Mouse (Mus musculus): ENCODE measurements around the gene Syt8. TPM values are rescaled to one million over a fixed set of nuclear protein-coding genes. Genes with fewer than 3 reads are reported as not detected.
"Not testable (repeated sequence)": the region's sequence is repeated elsewhere in the genome, so short reads cannot be mapped to it uniquely, and the experiment has no call there.

The Syt8 gene
- total RNA-seq (2022), result 1 to 10 TPM in 1 of 4 experiments, not detected in 3; 1.2 TPM

DNA sequence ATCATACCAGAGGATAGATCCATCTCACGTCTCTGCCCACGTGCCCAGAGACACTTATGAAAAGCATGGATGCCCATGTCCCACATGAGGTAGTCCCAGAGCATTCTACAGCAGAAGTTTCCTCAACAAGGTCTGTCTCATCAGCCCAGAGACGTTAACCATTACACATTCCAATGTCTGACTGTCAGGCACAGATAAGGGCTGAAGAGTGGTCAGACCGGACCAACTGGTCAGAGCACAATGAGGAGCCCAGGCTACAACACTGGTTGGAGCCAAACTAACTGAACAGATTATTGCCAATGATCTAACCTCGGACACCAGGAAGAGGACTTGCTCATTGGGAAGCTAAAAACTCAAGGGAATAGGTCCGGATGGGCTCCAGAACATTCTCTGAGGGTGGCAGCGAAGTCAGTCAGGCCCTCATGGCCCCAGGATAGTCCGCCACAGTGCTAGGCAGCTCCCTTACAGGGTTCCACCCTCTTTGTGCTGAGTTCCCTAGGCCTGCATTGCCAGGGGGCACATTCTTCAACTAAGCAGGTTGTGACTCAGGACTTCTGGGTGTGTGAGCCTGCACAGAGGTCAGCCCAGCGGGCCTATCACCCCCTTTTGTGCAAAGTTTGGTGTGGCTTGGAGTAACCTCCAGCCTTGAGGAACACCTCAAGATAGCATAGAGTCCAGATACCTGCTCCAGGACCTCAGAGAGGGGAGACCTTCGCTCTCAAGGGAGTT is at the start of gene Syt8:
Gene Syt8 (plus strand): TSS at position 714 of the 729 bp plus-strand sequence.
- no peak for DNase-seq

DNA sequence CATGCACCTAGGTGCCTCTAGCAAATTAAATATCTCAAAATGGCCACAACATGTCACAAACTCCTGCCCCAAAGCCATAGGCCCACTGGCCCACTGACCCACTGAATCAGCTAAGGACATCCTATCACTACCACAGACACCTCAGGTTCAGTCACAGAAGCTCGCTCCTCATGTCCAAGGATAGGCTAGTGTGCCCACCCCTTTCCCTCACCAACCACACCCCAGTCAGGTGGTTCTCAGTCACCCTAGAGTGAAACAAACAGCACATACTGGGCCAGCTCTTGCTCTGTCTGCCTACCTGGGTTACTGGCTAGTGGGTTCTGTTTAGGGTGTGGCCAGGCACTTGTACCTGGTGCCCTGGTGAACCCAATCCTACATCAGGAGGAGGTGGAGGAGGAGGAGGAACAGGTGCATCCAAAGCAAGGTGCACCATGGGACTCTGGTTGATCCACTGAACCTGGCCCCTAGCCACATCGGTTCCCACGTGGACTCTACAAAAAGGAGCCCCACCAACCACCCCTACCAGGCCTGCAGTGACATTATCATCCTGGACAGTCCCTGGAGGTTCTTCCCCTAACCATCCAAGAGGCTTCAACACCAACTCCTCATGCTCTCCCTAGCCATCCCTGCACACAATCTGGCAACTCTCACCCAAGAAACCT is 48.8 kb upstream of the Syt8 start:
- DNase-seq, result no peak

DNA sequence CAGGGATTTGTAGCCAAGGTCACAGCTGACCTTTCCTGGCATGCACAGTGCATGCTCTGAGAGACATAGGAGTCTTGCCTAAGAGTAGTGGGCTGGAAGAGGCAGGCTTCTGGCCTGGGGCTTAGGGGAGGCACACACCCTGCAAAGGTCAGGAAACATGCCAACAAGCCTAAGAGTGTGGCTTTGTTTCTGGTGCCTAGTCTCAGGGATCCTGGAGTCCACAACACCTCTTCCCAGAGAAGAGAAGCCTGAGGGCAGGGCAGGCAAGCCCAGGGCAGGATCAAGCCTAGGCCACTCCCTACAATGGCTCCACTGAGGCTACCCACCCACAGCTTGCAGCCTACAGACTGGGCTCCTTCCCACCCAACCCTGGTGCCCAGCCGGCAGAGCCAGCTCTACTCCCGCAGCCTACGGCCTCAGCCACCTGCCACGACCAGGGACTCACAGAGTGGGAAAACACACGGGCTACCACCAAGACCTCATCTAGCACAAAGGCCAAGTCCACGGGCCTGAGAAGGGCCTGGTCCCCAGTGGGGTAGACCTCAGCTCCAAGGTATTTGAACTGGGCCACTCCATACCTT is 47.9 kb upstream of the Syt8 start:
- peak; percentile 76 for DNase-seq

DNA sequence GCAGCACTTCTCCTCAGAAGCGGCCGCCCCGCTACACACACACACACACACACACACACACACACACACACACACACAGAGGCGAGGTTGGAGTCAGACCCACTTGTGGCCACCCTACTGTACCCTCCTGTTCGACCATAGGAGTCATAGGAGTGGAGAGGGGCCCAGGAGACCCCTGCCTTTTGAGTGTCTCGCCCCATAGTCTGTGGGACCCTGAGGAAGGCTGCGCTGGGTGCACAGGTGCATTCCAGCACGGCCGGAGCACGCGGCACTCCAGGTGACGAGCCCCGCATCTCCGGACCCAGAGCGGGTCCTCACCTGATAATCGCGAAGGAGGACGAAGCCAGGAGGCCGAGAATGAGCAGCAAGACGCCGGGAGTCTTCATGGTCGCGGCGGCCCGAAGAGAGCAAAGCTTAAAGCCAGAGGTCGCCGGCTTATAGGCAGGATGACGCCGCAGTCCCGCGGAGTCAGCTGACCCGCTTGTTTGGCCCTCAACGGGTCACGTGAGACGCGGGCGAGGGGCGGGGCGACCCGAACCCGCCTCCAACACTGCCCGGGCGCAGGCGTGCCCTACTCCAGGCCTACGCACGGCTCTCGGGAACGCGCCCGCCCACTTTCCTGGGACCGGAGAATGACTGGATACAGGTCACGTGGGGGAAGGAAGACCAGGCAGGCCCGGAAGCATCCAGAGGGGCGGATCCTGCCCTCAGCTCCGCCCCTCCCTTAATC is 47.1 kb upstream of the Syt8 start, which contains the start of gene Ctsd:
Gene Ctsd (minus strand): TSS at position 620 of the 730 bp plus-strand sequence.
- peak; percentile 98 for DNase-seq

DNA sequence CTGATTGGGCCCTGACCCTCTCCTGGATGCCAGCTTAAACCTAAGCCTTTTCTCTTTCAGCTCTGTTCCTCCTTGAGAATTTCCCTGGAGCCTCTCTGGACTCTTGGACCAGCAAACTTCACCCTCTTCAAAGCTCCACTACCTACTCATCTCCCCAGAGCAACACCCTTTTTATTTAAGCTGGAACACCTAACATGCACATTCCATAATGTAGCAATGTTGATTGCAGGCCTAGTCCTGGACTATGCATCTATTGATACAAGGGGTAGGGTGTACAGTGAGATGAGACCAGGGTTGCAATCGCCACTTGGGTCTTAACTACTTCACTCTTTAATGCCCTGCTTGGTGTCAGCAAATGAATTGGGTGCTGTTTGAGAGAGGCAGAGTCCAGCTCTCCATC is 46.5 kb upstream of the Syt8 start:
- no peak for DNase-seq

DNA sequence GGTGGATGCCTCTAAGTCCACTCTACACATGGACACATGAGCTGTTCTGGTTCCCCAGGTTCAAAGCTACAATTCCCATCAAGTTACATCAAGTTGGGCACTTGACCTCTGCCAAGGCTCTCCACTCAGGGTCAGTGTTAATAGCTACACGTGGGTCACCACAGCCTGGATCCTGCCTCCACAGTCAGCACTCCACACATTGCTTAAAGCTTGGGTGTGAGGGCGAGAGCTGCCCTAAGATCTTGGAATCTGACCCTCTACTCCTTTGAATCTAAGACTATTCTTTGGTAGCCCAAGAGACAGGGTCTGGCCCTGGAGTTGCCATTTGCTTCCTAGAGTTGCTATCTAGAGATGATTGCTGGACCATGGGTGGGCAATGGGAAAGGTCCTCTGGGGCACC is 45.9 kb upstream of the Syt8 start:
- DNase-seq, result no peak

DNA sequence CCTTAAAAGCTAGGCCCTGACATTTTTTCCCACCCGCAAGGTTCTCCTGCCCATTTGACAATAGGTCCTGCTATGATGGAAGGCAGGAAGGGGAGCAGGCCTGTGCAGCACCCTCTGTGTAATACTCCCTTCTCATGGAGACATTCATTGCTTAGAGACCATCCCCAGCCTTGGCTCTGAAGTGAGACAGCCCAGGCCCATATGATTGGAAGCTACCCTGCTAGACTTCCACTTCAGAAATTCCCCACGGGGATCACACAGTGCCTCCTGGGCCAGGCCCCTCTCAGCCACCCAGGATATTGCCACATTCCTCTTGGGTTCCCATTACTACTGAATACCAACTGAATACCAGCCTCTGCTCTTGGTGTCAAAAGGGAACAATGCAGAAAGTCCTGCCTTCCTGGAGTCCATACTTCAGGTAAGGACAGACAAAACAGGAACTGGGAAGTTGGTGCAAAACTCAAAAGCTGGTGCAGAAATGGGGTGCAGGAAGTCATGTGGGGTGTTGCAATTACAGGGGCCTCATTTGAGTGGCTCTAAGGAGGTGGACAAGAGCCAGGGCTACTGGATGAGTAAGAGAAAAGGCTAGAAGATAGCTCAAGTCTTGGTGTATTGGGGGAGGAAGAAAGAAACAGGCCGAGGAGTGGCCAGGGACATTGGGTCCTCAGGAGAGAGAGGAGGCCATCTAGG is 44.5 kb upstream of the Syt8 start:
- no peak for DNase-seq

DNA sequence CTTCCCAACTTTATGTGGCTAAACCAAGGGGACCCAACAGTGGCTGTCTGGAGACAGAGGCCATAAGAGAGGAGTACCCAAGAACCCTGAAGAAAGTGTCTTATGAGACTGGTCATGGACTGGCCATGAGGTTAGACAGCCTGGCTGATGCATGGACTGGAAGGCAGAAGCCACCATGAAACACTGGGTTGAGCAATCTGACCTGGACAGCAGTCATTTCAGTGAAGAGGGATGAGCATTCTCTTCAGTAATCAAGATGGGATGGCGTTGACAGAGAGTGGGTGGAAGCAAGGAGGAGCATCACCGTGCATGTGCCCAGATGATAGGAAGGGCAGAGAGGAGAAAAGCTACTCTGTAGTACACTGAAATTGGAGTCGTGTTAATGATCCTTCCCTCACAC is 43.5 kb upstream of the Syt8 start:
- DNase-seq, result no peak

DNA sequence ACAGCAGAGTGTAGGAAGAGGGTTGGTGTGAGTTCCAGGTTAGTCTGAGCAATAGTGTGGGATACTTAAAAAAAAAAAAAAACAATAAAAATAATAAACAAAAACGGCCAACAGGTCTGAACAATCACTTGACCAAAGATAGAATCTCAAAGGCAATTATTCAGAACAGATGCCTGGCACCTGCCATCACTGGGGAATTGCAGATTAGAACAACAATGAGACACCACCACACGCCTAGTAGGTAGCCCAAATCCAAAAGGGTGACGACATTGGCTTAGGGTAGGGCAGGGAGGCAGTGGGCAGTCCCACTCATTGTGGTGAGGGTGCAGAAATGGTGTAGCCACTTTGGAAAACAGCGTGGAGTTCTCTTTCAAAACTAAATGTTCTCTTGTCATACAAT is 43.0 kb upstream of the Syt8 start:
- DNase-seq, result no peak

DNA sequence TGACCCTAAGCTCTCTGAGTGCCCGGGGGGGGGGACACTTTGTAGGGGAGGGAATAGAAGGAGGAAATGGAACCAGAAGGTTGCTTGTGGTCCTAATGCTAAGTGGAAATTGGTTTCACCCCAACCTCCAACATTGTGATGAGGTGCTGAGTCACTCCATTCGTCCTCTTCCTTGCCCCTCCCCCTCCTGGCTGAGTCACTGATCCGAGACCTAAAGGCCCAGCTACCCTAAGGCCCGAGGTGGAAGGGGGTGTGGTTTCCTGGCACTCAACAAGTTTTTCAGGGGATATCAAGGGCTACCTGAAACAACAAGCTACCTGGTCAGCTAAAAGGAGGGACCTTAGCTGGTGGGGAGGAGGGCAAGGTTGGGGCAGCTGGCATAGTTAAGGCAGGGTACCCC is 41.5 kb upstream of the Syt8 start:
- DNase-seq, result peak; percentile 83

DNA sequence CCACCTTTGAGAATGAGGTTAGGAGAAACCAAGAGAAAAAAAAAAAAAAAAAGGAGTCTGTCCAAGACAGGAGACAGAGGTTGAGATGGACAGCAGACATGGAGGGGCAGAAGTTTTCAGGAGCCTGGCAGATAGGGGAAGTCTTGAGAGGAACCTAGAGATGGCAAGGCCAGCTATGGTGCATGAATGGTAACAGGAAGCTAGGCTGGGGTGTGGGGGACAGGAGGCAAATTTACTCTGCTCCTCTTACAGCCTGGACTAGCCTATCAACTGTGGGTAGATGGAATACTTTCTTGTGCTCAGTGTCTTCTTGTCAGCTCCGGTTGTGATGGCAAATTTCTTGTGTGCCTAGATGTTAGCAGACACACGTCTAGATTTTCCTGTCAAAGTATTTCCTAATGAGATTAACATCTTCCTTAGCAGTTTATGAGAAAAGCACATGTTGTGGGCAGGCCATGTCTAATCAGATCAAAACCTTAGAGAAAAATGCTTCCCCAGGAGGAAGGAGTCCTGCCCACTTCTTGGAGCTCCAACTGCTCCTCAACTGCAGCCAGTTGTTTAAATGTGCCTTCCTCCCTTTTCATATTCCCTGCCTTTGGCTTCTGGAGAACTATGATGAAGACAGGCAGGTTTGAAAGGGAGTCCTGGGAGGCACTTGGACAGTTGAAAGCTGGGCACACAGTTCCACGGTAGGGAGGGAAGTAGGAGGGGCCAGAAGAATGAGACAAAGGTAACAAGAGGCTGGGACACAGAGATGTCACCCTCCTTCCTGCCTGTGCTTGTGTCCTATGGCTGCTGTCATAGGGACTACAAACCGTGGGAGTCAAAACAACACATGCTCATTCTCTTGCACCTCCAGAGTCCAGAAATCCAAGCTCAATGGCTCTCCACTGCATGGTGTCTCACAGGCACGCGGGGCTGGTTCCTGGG is 40.1 kb upstream of the Syt8 start:
- no peak for DNase-seq

DNA sequence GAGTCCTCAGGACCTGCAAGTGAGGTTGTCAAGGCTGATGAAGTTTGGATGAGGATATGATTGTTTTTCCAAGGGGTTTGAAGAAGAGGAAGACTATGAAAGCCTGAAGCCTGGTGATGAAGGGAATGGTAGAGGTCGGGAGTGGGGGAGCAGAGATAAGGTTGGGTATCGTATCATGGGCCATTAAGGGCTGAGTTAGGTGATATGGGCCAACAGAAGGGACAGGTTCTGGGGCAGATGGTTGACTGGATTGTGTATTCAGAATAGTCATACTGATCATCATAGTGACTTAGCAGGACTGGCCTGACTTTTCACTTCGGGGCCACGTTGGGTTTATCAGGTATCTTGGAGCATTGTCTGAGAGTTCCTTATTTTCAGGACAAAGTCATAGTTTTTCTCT is 39.2 kb upstream of the Syt8 start:
- no peak for DNase-seq

DNA sequence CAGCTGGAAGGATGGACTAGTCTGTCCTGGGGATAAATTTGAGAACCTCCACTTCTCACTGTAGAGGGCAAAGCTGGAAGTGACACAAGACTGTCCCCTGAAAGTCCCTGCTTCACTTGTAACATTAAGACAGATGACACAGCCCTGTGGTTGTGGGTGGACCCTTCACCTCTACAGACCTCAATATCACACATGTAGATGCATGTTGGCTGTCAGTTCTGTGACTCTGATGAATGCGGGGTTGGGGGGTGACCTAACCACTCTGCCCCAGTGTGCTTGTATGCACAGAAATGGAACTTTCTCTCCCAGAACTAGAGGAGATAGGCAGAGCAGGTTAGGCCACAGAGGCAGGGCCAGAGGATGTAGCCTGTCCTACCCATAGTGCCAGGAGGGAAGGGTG is 38.0 kb upstream of the Syt8 start:
- DNase-seq, result no peak

DNA sequence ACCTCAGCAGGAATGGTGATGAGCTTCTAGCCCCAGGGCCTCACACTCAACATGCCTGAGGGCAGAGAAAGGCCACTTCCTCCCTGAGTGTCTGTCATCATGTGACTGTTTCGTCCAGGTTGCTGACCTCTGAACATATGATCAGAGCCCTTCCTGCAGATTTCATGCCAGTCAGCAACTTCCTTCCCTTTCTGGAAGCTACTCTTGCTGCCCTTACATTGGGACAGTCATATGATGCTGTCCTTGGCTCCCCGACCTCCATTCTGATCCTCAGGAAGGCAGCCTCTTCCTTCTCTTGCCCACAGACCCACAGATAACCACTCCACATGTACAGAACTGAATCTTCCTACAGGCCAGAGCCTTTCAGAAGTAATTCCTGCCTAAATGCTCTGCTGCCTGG is 36.6 kb upstream of the Syt8 start:
- DNase-seq, result no peak

DNA sequence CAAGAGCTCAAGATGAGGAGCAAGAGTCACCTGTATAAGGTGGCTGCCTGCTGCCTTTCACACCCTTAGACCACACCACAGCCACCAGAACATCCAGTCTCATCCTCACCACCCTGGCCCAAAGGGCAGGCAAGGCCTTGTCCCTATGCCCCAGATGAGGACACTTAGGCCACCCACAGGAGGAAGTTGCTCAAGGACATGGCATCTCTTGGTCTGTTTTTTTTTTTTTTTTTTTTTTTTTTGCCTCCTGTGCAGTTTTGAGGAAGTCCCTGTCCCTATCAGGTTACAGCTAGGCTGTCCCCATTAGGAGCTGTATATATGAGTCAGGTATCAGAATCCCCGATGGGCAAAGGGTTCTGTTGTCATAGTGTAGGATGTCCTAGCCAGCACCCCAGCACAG is 35.4 kb upstream of the Syt8 start:
- no peak for DNase-seq

DNA sequence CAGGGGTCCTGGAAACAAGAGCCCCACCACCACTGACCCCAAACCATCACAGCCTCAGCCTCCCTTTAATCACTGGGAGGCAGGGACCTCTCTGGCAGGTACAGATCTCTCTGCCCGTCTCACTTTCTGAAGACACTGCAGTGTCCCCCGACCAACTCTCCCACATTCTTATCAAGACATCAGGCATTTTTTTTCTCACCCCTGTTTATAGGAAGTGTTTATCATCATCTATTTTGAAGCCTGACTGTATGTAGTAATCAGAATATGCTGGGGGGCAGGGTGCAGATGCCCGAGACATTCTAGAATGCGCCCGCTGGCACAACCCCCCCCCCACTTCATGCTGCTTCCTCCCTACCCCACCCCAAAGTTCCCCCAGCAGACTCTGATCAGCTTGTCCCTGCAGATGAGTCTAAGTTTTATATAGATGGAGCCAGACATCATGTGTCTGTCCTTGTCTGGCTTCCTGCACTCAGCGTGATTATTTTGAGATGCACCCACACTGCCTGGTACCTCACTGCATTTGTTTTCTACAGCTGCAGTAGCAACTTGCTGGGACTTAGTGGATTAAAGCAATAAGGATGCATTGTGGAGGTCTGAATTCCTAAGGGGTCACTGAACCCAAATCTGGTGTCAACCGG is 34.4 kb upstream of the Syt8 start:
- DNase-seq, result no peak

DNA sequence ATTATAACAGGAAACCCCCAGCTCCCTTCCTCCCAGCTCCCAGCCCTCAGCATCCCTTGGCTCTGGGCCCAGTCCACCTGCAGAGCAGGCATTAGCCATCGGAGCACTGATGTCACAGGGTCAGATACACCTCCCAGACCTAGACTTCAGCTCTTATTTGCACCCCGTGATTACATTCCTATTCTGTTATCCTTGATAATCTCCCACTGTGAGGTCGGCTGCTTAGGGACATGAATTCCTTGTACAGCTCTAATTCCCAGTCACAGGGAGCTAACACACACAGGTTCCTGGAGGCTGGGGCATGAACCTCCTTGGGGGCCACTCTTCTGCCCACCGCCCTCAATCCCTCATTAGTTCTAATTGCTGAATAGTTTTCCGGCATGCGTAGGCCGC is 33.9 kb upstream of the Syt8 start:
- DNase-seq, result no peak

DNA sequence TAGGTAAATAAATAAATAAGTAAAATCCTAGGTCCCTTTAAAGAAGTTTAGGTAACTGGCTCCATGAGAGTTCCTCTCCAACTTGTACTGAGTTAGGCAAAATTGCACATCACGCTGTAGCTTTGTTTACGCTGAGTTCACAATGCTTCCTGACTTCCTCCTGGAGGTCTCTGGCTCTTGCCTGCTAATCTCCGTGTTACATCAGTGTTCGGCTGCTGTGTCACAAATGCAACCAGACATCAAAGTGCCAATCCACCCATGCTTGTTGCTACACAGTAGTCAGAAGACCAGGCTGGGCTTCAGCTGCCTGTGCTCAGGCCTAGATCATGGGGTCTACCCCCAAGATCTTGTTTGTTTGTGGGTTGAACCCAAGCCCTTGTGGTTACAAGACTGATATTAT is 31.1 kb upstream of the Syt8 start:
- no peak for DNase-seq

DNA sequence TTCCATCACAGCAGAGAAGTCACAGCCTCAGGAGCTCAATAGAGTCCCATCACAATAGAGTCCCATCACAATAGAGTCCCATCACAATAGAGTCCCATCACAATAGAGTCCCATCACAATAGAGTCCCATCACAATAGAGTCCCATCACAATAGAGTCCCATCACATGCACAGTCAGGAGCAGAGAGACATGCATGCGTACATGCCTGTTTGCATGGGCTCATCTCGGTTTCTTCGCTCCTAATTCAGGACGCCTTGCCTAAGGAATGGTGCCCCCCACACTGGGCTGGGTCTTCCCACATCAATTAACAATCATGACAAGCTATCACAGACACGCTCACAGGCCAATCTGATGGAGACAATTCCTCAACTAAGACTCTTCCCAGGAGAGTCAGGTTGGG is 29.5 kb upstream of the Syt8 start:
- DNase-seq, result not testable (repeated sequence)

DNA sequence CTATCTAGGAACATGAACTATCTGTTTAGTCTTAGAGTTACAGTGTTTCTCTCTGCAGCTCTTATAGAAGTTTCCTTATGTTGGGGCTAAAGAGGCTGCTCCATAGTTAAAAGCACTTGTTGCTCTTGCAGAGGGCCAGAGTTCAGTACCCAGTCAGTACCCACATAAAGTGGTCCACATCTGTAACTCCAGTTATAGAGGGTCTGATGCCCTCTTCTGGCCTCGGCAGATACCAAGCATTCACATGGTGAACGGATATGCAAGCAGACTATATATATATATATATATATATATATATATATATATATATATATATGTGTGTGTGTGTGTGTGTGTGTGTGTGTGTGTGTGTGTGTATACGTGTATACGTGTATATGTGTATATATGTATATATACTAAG is 26.7 kb upstream of the Syt8 start:
- DNase-seq, result no peak

DNA sequence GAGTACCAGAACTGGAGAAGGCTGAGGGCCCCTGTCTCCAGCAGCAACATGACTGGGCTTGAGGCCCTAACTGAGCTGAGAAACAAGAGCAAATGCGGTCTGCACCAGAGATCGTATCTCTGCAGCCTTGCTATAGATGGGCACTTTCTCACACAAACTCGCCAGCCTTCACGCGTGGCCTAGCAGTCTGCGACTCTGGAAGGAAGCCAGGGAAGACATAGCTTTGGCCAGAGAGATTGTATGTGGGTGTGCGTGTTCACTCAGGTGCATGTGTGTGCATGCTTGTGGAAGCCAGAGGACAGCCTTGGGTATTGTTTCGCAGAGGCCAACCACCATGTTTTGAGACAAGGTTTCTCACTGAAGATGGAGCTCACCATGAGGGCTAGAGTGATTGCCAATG is 26.0 kb upstream of the Syt8 start:
- DNase-seq, result no peak

All from adrenal gland, adult 8-10 months (tissue).